In the genomic region with DNA sequence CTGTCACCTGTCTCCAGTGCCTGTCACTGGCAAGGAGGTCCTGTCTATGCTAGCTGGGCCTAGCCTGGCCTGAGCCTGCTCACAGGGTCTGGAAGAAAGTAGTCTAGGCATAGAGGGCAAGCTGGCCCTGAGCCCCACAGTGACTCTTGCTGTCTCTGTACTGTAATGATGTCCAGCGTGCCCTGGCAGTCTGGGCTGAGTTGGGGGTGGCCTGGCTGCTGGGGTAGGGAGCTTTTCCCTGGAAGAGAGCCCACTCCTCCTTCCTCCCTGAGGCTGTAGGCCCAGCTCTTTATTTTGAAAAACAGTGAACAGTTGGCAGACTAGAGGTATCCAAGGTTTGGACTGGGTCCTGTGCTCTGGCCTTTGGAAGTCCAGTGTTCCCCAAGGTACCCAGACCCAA, we compare ENCODE assay signal across 31 mouse cellular contexts. TPM values are rescaled to one million over a fixed set of nuclear protein-coding genes. Genes with fewer than 3 reads are reported as not detected.
"Had no signal": no experiment of that assay in that cellular context is flagged by ENCODE, and none has a peak within 500 bp of the region (broad histone marks: within the 10 kb centered on the region; RNA-seq: fewer than 3 reads in every experiment).

No protein-coding gene starts in this region.

- ATAC-seq: inflammation-experienced regulatory T-cells, adult 6 months; intestine, embryonic 15.5 days; intestine, postnatal 0 days; liver, embryonic 12.5 days had no signal

- DNase-seq: gastrocnemius, postnatal 14 days; gastrocnemius, postnatal 36 days; heart, postnatal 10 days; heart, postnatal 4 days; kidney, adult 18-20 months; kidney, adult 8-10 months; kidney, postnatal 10 days; kidney, postnatal 25 days; kidney, postnatal 4 days; left cerebral cortex, postnatal 4 days had no signal

- H3K9ac ChIP-seq: heart, embryonic 12.5 days; hindbrain, embryonic 12.5 days; intestine, embryonic 15.5 days; limb, embryonic 13.5 days; limb, embryonic 15.5 days; liver, embryonic 12.5 days; liver, embryonic 14.5 days had no signal

- H3K4me2 ChIP-seq: heart, embryonic 12.5 days; hindbrain, embryonic 12.5 days; intestine, embryonic 15.5 days; limb, embryonic 13.5 days; limb, embryonic 15.5 days; liver, embryonic 12.5 days had no signal

- H3K27me3 ChIP-seq: hindbrain, embryonic 12.5 days; intestine, embryonic 15.5 days; limb, embryonic 13.5 days; limb, embryonic 15.5 days had no signal

- H3K4me1 ChIP-seq: heart, embryonic 12.5 days; hindbrain, embryonic 12.5 days; intestine, embryonic 15.5 days; limb, embryonic 13.5 days; limb, embryonic 15.5 days; liver, embryonic 12.5 days had no signal

- H3K9me3 ChIP-seq: heart, embryonic 10.5 days; heart, embryonic 12.5 days; hindbrain, embryonic 10.5 days; hindbrain, embryonic 12.5 days; intestine, embryonic 15.5 days; limb, embryonic 13.5 days; limb, embryonic 15.5 days; liver, embryonic 12.5 days had no signal

- H3K4me3 ChIP-seq: heart, embryonic 10.5 days; heart, embryonic 12.5 days; hindbrain, embryonic 10.5 days; hindbrain, embryonic 12.5 days; intestine, embryonic 15.5 days; layer of hippocampus, adult 2 months; left cerebral cortex, adult 2 months; limb, embryonic 13.5 days; limb, embryonic 15.5 days; liver, embryonic 12.5 days had no signal

- H3K27ac ChIP-seq: heart, embryonic 10.5 days; intestine, embryonic 15.5 days; limb, embryonic 13.5 days; liver, embryonic 12.5 days; liver, embryonic 14.5 days had no signal

RNA-seq across cellular contexts. Expression of a gene that starts 6.7 kb away (rescaled TPM):
- total RNA-seq: gastrocnemius, postnatal 36 days had no signal

RNA-seq across cellular contexts. Expression of a gene that starts 47.9 kb away (rescaled TPM):
- total RNA-seq: gastrocnemius, adult 18-20 months; gastrocnemius, adult 8-10 months; gastrocnemius, postnatal 14 days; gastrocnemius, postnatal 36 days; heart, adult 8-10 months; heart, postnatal 10 days; heart, postnatal 25 days; heart, postnatal 4 days; left cerebral cortex, postnatal 4 days had no signal
- polyA plus RNA-seq: heart, embryonic 12.5 days; heart, embryonic 14.5 days; heart, embryonic 16.5 days; hindbrain, embryonic 10.5 days; hindbrain, embryonic 12.5 days; inflammation-experienced regulatory T-cells, adult 6 months; kidney, embryonic 16.5 days; limb, embryonic 13.5 days; limb, embryonic 15.5 days had no signal

RNA-seq across cellular contexts. Expression of a gene that starts 50.9 kb away (rescaled TPM):
- total RNA-seq: heart, adult 8-10 months; heart, postnatal 25 days; heart, postnatal 4 days; liver, adult 2 months had no signal
- polyA plus RNA-seq: inflammation-experienced regulatory T-cells, adult 6 months; intestine, postnatal 0 days; liver, adult 2 months; liver, embryonic 14.5 days had no signal
